Mouse (Mus musculus) lung, embryonic 16.5 days (tissue): Measurements from ENCODE around the gene Knop1. TPM values are rescaled to one million over a fixed set of nuclear protein-coding genes. Genes with fewer than 3 reads are reported as not detected.
A peak's percentile ranks its signal among the peaks of the same experiment; 100 is the strongest.

Source experiments
- ATAC-seq: fragments of 200-750 bp; cut with Nextera tagmentation; 2 replicates; pipeline ENCODE4 v1.8.0; 2017; ENCODE audit warnings: low read depth, mild to moderate bottlenecking, moderate library complexity
- H3K27ac ChIP-seq: fragments of 300-500 bp; sonication (generic); 2 replicates; pipeline ENCODE4 v1.5.1; 2014; ENCODE audit warnings: mild to moderate bottlenecking, control low read depth, low read length
- H3K27me3 ChIP-seq: fragments of 300-500 bp; sonication (generic); 2 replicates; pipeline ENCODE4 v1.6.1; 2014; ENCODE audit warnings: low read depth, low read length, mixed read lengths; ENCODE audit not compliant: control insufficient read depth, insufficient read depth
- H3K36me3 ChIP-seq: fragments of 300-500 bp; sonication (generic); 2 replicates; pipeline ENCODE4 v1.6.1; 2014; ENCODE audit warnings: low read length; ENCODE audit not compliant: control insufficient read depth, insufficient read depth
- H3K4me1 ChIP-seq: fragments of 300-500 bp; sonication (generic); replicated peaks from 2 replicates; pipeline ENCODE4 v1.6.1; 2014; ENCODE audit warnings: low read length, mixed read lengths; ENCODE audit not compliant: control insufficient read depth, insufficient read depth
- H3K4me2 ChIP-seq: fragments of 300-500 bp; sonication (generic); 2 replicates; pipeline ENCODE4 v1.6.1; 2014; ENCODE audit warnings: low read depth, low read length, control low read depth
- H3K4me3 ChIP-seq: fragments of 300-500 bp; sonication (generic); 2 replicates; pipeline ENCODE4 v1.5.1; 2014; ENCODE audit warnings: mild to moderate bottlenecking, low read length, control low read depth
- H3K9ac ChIP-seq: fragments of 300-500 bp; sonication (generic); 2 replicates; pipeline ENCODE4 v1.6.1; 2014; ENCODE audit warnings: low read length, control low read depth
- H3K9me3 ChIP-seq: fragments of 300-500 bp; sonication (generic); 2 replicates; pipeline ENCODE4 v1.6.1; 2016; ENCODE audit warnings: low read length; ENCODE audit not compliant: control insufficient read depth
- WGBS: fragments of 180-500 bp; shearing (Covaris S2); extraction: QIAGEN DNeasy Blood & Tissue Kit; methylation state at CpG from one replicate; pipeline ENCODE4 v1.1.7; 2014; 5-methylcytosine and 5-hydroxymethylcytosine counted together
- polyA plus RNA-seq: library from polyadenylated mRNA; unstranded; fragments of >200 nt; fragmentation: Nextera tagmentation; extraction: Ambion mirVana; gene quantifications from 2 replicates; pipeline ENCODE4 v1.2.1, GENCODE M21; 2015

Knop1 gene
- polyA plus RNA-seq, 1 experiment from 2014 or later = 84.7 TPM

DNA sequence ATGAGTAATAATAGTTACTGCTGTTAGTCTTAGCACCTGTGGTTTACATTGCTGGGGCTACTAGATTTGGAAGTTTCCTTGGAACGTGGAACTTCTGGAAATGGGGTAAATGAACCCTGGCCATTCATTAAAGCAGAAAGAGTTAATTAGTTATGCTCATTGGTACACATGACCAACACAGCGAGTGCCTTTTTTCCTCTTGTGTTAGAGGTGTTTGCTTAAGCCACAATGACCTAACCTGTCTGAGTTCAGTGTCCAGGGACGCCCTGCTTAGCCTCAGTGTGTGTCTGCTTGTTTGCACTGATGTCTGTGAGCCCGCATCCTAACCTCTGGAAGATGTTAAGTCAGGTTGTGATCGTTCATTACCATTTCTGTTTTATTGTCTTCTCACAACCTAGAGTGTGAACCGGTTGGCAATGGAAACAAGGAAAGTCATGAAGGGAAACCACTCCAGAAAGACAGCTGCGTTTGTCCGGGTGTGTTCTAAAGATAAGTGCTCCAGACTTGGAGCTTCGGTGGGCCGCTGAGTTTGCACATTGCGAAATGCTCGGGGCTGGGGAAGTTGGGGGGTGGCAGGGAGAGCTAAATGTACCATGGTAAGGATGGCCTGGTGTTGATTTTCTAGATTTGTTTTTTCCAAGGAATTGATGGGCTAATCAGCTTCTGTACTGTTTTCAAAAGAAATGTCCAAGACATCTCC lies 44.5 kb downstream of the Knop1 start:
- WGBS = 52% methylated on average over 12 of the region's 12 CpGs

DNA sequence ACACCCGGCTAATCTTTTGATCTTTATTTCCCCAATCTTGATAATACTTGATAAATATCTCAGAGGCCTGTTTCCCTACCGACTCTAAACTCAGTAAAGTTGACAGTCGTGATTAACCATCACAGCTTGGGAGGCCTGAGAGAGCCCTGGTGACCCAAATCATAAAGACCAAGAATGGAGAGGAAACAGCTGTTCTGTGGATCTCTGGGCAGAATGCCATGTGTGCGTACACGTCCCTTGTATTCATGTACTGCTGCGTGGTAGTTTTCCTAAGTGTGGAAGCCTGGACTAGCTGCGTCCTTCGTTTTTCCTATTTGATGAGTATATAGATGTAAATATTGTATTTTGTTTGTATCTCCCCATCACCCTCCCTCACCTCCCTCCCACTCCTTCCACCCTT lies 48.2 kb downstream of the Knop1 start:
- Histone ChIP-seq H3K36me3 (peaks cover 4% of the 10 kb centered on the region; the same call in 1 of the 2 replicates), H3K9me3 (no peaks in the 10 kb centered on the region), H3K4me3 (no peak overlapping the region), H3K4me2 (no peak overlapping the region), H3K27me3 (no peaks in the 10 kb centered on the region), H3K9ac (no peak overlapping the region), H3K4me1 (peaks cover 11% of the 10 kb centered on the region), H3K27ac (0 out of 2 replicates have a peak overlapping the region, but pooled peaks have one; percentile 20)
- ATAC-seq = peak; percentile 82
- 39% methylated on average over 8 of the region's 8 CpGs for WGBS

More for the DNA sequence above, 44.5 kb downstream of the Knop1 start:
- peaks cover 7% of the 10 kb centered on the region for H3K36me3 ChIP-seq
- H3K27ac ChIP-seq = no peak overlapping the region
- no peak for ATAC-seq
- H3K9me3 ChIP-seq = no peaks in the 10 kb centered on the region
- no peak overlapping the region for H3K9ac ChIP-seq
- H3K4me2 ChIP-seq = no peak overlapping the region
- peaks cover 11% of the 10 kb centered on the region for H3K4me1 ChIP-seq
- no peak overlapping the region for H3K4me3 ChIP-seq
- no peaks in the 10 kb centered on the region for H3K27me3 ChIP-seq

DNA sequence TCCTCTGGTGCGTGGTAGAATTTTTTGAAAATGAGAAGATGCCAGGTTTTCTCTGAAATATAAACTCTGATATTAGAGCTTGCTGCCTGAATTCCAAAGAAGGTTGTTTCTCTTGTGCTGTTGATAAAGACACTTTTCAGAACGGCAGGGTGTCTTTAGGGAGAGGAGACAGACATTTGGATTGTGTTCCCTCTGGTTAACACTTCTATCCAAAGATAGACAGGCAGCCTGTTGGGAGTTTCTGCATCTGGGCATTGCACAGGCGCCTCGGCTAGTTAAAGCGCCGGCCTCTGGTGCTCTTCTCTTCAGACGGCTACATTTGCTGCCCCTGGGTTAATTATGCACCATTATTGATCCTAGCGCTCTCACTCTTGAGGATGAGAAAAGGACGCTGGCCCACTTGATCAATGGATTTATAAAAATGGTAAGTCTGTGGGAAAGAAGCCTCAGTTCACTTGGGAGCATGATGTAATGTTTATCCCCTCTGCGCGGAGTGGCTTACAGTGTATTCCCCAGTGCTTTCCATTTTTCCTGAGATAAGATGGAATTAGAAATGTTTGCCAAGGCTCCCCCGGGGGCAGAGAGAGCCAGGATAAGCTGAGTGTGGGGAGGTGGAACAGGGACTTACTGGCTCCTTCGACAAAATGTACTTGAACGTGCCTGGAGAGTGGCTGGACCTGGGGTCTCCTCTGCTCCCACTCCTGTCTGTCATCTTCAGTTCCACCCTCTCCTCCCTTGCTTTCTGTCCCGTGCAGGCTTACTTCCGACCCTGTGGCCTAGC lies 49.2 kb downstream of the Knop1 start:
- ATAC-seq = peak; percentile 49; the same call in 1 of the 2 replicates
- peak overlapping the region; percentile 20; the same call in 1 of the 2 replicates for H3K27ac ChIP-seq

DNA sequence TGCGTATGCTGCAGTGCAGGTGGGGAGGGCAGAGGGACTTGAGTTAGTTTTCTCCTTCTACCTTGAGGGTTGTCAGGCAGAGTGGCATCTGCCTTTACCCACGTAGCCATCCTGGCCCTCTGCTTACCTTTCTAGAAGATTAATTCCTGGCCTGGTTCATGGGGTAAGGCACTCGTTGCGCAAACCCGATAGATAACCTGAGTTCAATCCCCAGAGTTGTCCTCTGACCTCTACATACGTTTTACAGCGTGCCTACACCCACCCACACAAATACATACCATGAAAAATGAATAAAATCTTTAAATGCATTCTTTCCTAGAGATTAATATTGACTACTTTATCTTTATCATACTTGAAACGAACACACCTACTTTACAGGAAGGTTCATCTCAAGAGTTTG lies 52.6 kb downstream of the Knop1 start:
- H3K36me3 ChIP-seq = peaks cover 10% of the 10 kb centered on the region
- no peak for ATAC-seq

More for the DNA sequence above, 49.2 kb downstream of the Knop1 start:
- H3K4me3 ChIP-seq = no peak overlapping the region
- no peaks in the 10 kb centered on the region for H3K27me3 ChIP-seq
- no peak overlapping the region for H3K9ac ChIP-seq
- WGBS = 43% methylated on average over 16 of the region's 16 CpGs
- 0 out of 2 replicates have a peak, but pooled peaks cover 2% of the 10 kb centered on the region for H3K36me3 ChIP-seq
- H3K9me3 ChIP-seq = no peaks in the 10 kb centered on the region
- peaks cover 11% of the 10 kb centered on the region for H3K4me1 ChIP-seq
- no peak overlapping the region for H3K4me2 ChIP-seq

DNA sequence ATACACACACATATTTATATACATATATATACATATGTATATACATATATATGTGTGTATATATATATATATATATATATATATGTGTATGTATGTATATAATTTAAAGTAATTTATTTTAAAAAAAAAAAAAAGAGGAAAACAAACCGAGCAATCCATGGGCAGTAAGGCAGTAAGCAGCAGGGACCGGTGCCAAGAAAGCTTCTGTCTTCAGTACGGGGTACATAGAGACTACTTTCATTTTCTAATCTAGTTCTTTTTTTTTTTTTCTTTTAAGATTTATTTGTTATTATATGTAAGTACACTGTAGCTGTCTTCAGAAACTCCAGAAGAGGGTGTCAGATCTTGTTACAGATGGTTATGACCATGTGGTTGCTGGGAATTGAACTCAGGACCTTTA lies 54.3 kb downstream of the Knop1 start:
- no peaks in the 10 kb centered on the region for H3K9me3 ChIP-seq
- WGBS = 76% methylated on average over 3 of the region's 3 CpGs
- peaks cover 12% of the 10 kb centered on the region for H3K36me3 ChIP-seq

More for the DNA sequence above, 52.6 kb downstream of the Knop1 start:
- Histone ChIP-seq H3K4me1 (peaks cover 11% of the 10 kb centered on the region), H3K9ac (no peak overlapping the region), H3K4me2 (no peak overlapping the region), H3K4me3 (no peak overlapping the region), H3K27me3 (no peaks in the 10 kb centered on the region), H3K27ac (no peak overlapping the region), H3K9me3 (no peaks in the 10 kb centered on the region)
- 84% methylated on average over 8 of the region's 8 CpGs for WGBS

DNA sequence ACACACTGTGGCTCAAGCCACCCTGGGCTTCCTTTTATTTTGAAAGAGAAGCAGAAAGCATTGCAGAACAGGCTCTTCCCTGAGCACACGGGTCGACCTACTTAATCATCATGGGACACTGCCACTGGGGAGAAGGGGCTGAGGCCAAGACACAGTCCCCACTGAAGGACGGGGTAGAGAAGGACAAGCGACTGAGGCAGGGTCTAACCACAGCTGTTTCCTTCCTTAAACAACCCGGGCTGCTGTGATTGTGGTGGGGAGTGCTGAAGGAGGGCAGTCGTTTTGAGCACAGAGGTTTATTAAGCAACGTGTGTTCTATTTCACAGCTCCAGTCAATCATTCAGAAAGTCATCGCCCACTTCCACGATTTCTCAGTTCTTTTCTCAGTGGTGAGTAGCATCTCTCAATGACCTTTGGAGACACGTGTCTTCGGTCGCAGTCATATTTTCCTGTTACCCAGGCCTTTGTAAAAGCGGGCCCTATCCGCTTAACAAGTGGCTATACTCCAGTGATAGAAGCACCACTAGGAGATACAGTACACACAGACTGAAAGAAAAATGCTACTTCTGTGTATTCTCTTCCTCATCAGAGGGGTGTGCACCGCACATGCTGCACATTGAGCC lies 55.8 kb downstream of the Knop1 start:
- 83% methylated on average over 15 of the region's 15 CpGs for WGBS
- no peak for ATAC-seq
- Histone ChIP-seq H3K4me3 (no peak overlapping the region), H3K36me3 (peaks cover 12% of the 10 kb centered on the region), H3K9me3 (no peaks in the 10 kb centered on the region), H3K9ac (no peak overlapping the region), H3K27me3 (no peaks in the 10 kb centered on the region), H3K4me2 (no peak overlapping the region), H3K27ac (no peak overlapping the region), H3K4me1 (no peaks in the 10 kb centered on the region)

More for the DNA sequence above, 54.3 kb downstream of the Knop1 start:
- H3K4me3 ChIP-seq = no peak overlapping the region
- H3K27ac ChIP-seq = no peak overlapping the region
- H3K4me2 ChIP-seq = no peak overlapping the region
- no peak overlapping the region for H3K9ac ChIP-seq
- H3K27me3 ChIP-seq = no peaks in the 10 kb centered on the region
- ATAC-seq = no peak
- peaks cover 3% of the 10 kb centered on the region for H3K4me1 ChIP-seq

DNA sequence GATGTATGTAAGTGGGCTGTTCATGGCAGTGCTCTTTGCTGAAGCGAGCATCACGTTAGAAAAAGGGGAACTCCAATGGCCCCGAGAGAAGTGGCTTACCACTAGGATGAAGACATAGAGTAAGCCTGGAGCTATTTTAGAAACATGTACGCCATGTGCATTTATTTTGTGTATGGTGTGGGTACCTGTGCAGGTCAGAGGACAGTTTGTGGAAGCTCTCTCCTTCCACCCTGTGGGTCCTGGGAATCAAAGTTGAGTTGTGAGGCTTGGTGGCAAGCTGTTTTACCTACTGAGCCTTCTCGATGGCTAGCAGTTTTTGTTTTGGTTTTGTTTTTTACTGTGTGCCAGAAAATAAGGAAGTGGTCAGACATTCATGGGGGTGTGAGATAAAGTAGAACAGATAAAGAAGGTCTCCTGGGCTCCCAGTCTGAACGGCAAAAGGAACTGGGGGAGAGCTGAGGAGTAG lies 57.9 kb downstream of the Knop1 start:
- WGBS = 82% methylated on average over 6 of the region's 6 CpGs

DNA sequence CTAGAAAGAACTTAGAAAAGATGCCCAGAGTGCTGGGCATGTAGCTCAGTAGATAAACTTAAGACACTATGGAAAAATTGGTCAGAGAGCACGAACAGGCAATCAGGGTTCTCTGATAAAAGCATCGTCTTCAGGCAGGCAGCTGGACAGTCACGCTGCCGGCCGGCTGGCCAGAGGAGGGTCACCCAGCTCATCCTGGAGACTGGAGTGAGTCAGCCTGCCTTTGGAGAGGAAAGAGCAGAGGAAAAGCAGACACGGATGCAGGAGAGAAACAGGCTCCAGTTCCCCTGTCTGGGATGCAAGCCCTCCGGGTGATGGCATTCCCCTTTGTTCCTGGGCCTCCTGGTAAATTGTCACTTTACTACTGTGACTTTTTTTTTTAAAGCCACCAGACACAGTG lies 58.5 kb downstream of the Knop1 start:
- Histone ChIP-seq H3K27me3 (no peaks in the 10 kb centered on the region), H3K9me3 (no peaks in the 10 kb centered on the region), H3K36me3 (peaks cover 16% of the 10 kb centered on the region), H3K27ac (no peak overlapping the region), H3K4me1 (no peaks in the 10 kb centered on the region), H3K4me3 (no peak overlapping the region), H3K4me2 (no peak overlapping the region), H3K9ac (no peak overlapping the region)
- 73% methylated on average over 7 of the region's 7 CpGs for WGBS
- no peak for ATAC-seq

More for the DNA sequence above, 57.9 kb downstream of the Knop1 start:
- no peaks in the 10 kb centered on the region for H3K4me1 ChIP-seq
- H3K4me2 ChIP-seq = no peak overlapping the region
- H3K9me3 ChIP-seq = no peaks in the 10 kb centered on the region
- no peak overlapping the region for H3K27ac ChIP-seq
- ATAC-seq = no peak
- H3K9ac ChIP-seq = no peak overlapping the region
- no peak overlapping the region for H3K4me3 ChIP-seq
- H3K36me3 ChIP-seq = peaks cover 14% of the 10 kb centered on the region
- no peaks in the 10 kb centered on the region for H3K27me3 ChIP-seq

DNA sequence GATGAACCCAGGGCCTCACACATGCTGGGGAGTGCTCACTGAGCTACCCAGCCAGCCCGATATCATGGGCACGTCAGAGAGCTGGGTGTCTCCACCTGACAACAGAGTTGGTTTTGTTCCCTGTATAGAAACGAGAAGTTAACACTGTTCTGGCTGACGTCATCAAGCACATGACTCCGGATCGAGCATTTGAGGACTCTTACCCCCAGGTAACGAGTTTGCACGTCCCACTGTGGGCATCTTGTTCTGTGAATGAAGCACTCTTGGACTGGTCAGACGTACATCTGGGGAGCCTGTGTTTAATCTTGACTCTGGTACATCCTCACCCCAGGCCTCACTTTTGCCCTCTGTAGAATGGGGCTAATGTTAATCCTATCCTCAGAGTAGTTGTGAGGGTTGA lies 59.2 kb downstream of the Knop1 start:
- 73% methylated on average over 9 of the region's 9 CpGs for WGBS
- no peak for ATAC-seq
- H3K36me3 ChIP-seq = peaks cover 16% of the 10 kb centered on the region

More for the DNA sequence above, 59.2 kb downstream of the Knop1 start:
- no peak overlapping the region for H3K4me3 ChIP-seq
- no peak overlapping the region for H3K27ac ChIP-seq
- H3K9ac ChIP-seq = no peak overlapping the region
- no peaks in the 10 kb centered on the region for H3K27me3 ChIP-seq
- no peak overlapping the region for H3K4me2 ChIP-seq
- no peaks in the 10 kb centered on the region for H3K4me1 ChIP-seq
- H3K9me3 ChIP-seq = no peaks in the 10 kb centered on the region
